Mouse (Mus musculus) lung, postnatal 0 days (tissue): Measurements from ENCODE around the gene Ptdss2. TPM values are rescaled to one million over a fixed set of nuclear protein-coding genes. Genes with fewer than 3 reads are reported as not detected.

ENCODE experiments used
- ATAC-seq: fragments of 200-750 bp; cut with Nextera tagmentation; 2 replicates; pipeline ENCODE4 v1.8.0; 2017; ENCODE audit warnings: moderate library complexity
- DNase-seq: peaks from one replicate; pipeline ENCODE4 v3.0.0-alpha.2; 2016; ENCODE audit warnings: low spot score
- H3K27ac ChIP-seq: fragments of 300-500 bp; sonication (generic); 2 replicates; pipeline ENCODE4 v1.5.1; 2014; ENCODE audit warnings: antibody characterized with exemption, mild to moderate bottlenecking, low read length, mixed read lengths
- H3K27me3 ChIP-seq: fragments of 300-500 bp; sonication (generic); replicated peaks from 2 replicates; pipeline ENCODE4 v1.6.1; 2014; ENCODE audit warnings: low read length, mixed read lengths; ENCODE audit not compliant: insufficient read depth
- H3K36me3 ChIP-seq: fragments of 300-500 bp; sonication (generic); 2 replicates; pipeline ENCODE4 v1.6.1; 2014; ENCODE audit warnings: low read length, mixed read lengths; ENCODE audit not compliant: insufficient read depth
- H3K4me1 ChIP-seq: fragments of 300-500 bp; sonication (generic); 2 replicates; pipeline ENCODE4 v1.6.1; 2014; ENCODE audit warnings: antibody characterized with exemption, low read depth, low read length, mixed read lengths; ENCODE audit not compliant: insufficient read depth
- H3K4me2 ChIP-seq: fragments of 300-500 bp; sonication (generic); replicated peaks from 2 replicates; pipeline ENCODE4 v1.6.1; 2014; ENCODE audit warnings: low read depth, mild to moderate bottlenecking, low read length, moderate library complexity, mixed read lengths
- H3K4me3 ChIP-seq: fragments of 300-500 bp; sonication (generic); 2 replicates; pipeline ENCODE4 v1.5.1; 2014; ENCODE audit warnings: low read depth, low read length
- H3K9ac ChIP-seq: fragments of 300-500 bp; sonication (generic); replicated peaks from 2 replicates; pipeline ENCODE4 v1.6.1; 2014; ENCODE audit warnings: low read depth, mild to moderate bottlenecking
- H3K9me3 ChIP-seq: fragments of 300-500 bp; sonication (generic); 2 replicates; pipeline ENCODE4 v1.6.1; 2016; ENCODE audit warnings: low read length, mixed read lengths
- CTCF ChIP-seq: IDR thresholded peaks from 2 replicates; pipeline ENCODE4 v1.5.1; 2016; ENCODE audit warnings: antibody characterized with exemption, mild to moderate bottlenecking
- EP300 ChIP-seq: IDR thresholded peaks from 2 replicates; pipeline ENCODE4 v1.6.1; 2016; ENCODE audit warnings: antibody characterized with exemption, mild to moderate bottlenecking, control low read depth
- WGBS: fragments of 180-500 bp; shearing (Covaris S2); extraction: QIAGEN DNeasy Blood & Tissue Kit; methylation state at CpG from one replicate; pipeline ENCODE4 v1.1.7; 2014; 5-methylcytosine and 5-hydroxymethylcytosine counted together
- polyA plus RNA-seq: library from polyadenylated mRNA; unstranded; fragments of >200 nt; fragmentation: Nextera tagmentation; extraction: Ambion mirVana; gene quantifications from 2 replicates; pipeline ENCODE4 v1.2.1, GENCODE M21; 2015

Ptdss2 gene
- polyA plus RNA-seq, 1 experiment from 2014 or later = 39.1 TPM

- H3K4me1 ChIP-seq = peaks cover 2% of the 10 kb centered on the region; the same call in 1 of the 2 replicates
- no peak overlapping the region for H3K9ac ChIP-seq
- H3K4me3 ChIP-seq = no peak overlapping the region
- TF ChIP-seq CTCF (no peak), EP300 (no peak)
- no peaks in the 10 kb centered on the region for H3K9me3 ChIP-seq
- DNase-seq (no peak), ATAC-seq (no peak)
- 0 out of 2 replicates have a peak overlapping the region, but pooled peaks have one; percentile 6 for H3K4me2 ChIP-seq
- H3K27ac ChIP-seq = no peak overlapping the region
- no peaks in the 10 kb centered on the region for H3K36me3 ChIP-seq
- WGBS = 12% methylated on average over 18 of the region's 18 CpGs
- peaks cover 5% of the 10 kb centered on the region; the same call in 1 of the 2 replicates for H3K27me3 ChIP-seq
Observed at GRCm38 (mm10) chr7:141088473-141088872, 33.7 kb upstream of the Ptdss2 start.

DNA sequence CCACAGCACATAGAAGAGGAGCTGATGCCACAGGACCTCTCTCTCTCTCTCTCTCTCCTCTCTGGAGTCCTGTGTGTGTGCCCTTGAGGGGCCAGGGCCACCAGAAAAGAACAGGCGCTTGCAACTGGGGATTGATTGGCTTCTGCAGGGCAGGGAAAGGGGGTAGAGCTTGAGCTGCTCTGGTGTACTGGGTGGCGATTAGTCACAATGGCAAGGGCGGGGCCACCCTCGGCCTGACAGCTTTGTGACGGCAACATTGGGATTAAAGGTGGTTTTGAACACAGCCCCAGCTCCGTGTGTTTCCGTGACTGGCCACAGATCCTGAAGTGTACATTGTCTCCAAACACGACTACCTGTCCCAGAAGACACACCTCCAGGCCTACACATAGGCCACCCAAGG is 32.0 kb upstream of the Ptdss2 start:
- no peak overlapping the region for H3K4me3 ChIP-seq
- no peak overlapping the region for H3K9ac ChIP-seq
- TF ChIP-seq EP300 (no peak), CTCF (no peak)
- DNase-seq = no peak
- peaks cover 5% of the 10 kb centered on the region; the same call in 1 of the 2 replicates for H3K27me3 ChIP-seq
- H3K9me3 ChIP-seq = no peaks in the 10 kb centered on the region
- H3K4me2 ChIP-seq = no peak overlapping the region
- H3K36me3 ChIP-seq = no peaks in the 10 kb centered on the region
- no peak overlapping the region for H3K27ac ChIP-seq
- no peak for ATAC-seq
- WGBS = 73% methylated on average over 8 of the region's 8 CpGs
- H3K4me1 ChIP-seq = peaks cover 2% of the 10 kb centered on the region; the same call in 1 of the 2 replicates

- TF ChIP-seq CTCF (peak; percentile 78), EP300 (no peak)
- Histone ChIP-seq H3K27ac (no peak overlapping the region), H3K9me3 (no peaks in the 10 kb centered on the region), H3K36me3 (no peaks in the 10 kb centered on the region), H3K4me1 (peaks cover 2% of the 10 kb centered on the region; the same call in 1 of the 2 replicates), H3K9ac (no peak overlapping the region), H3K4me3 (no peak overlapping the region), H3K27me3 (peaks cover 5% of the 10 kb centered on the region; the same call in 1 of the 2 replicates), H3K4me2 (peak overlapping the region; percentile 36)
- DNase-seq (peak; percentile 94), ATAC-seq (peak; percentile 93)
- 6% methylated on average over 37 of the region's 37 CpGs for WGBS
Observed at GRCm38 (mm10) chr7:141092051-141092735, 30.0 kb upstream of the Ptdss2 start.

GRCm38 (mm10) chr7:141093950-141094349 is 28.2 kb upstream of the Ptdss2 start:
- TF ChIP-seq EP300 = no peak
- no peak for TF ChIP-seq CTCF
- Histone ChIP-seq H3K9me3 (no peaks in the 10 kb centered on the region), H3K4me1 (peaks cover 2% of the 10 kb centered on the region; the same call in 1 of the 2 replicates), H3K36me3 (no peaks in the 10 kb centered on the region), H3K9ac (no peak overlapping the region), H3K4me3 (no peak overlapping the region), H3K27me3 (peaks cover 5% of the 10 kb centered on the region; the same call in 1 of the 2 replicates), H3K27ac (no peak overlapping the region), H3K4me2 (no peak overlapping the region)
- DNase-seq (no peak), ATAC-seq (no peak)
- 81% methylated on average over 6 of the region's 6 CpGs for WGBS

DNA sequence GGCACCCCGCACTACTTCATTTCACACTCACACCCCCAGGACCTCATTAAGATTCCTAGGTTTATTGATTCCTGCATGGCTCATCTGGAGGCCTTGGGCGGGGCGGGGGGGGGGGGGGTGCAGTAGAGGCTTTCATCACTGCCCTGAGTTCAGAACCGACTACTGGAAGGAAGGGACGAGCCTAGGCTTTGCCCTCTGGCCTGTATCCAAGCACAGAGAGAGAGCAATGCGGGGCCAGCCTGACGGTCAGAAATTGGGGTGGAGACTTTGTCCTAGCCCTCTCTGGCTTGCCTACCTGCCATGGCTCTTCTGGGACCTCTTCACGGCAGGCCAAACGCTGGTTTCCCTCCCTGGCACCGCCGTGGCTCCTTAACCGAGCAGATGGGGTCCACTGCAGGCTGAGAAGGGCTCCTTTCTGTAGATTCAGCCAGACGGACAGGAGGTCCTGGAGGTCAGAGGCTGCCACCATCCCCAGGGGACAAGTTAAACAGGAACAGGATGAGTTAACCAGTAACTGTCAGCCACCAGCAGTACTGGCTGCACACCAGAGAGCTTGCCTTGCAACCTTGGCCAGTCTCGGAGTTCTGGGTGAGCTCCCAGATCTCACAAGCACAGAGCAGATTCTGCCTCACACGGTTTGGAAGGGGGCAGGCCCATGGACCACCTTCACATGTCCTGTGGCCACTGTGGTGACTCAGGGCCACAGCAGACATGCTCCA is 27.5 kb upstream of the Ptdss2 start:
- H3K4me2 ChIP-seq = no peak overlapping the region
- ATAC-seq = no peak
- no peaks in the 10 kb centered on the region for H3K9me3 ChIP-seq
- no peaks in the 10 kb centered on the region for H3K27me3 ChIP-seq
- H3K4me3 ChIP-seq = no peak overlapping the region
- TF ChIP-seq EP300 (no peak), CTCF (no peak)
- no peaks in the 10 kb centered on the region for H3K36me3 ChIP-seq
- peaks cover 2% of the 10 kb centered on the region; the same call in 1 of the 2 replicates for H3K4me1 ChIP-seq
- no peak overlapping the region for H3K27ac ChIP-seq
- H3K9ac ChIP-seq = no peak overlapping the region
- WGBS = 61% methylated on average over 15 of the region's 15 CpGs
- DNase-seq = no peak

- ATAC-seq (no peak), DNase-seq (no peak)
- Histone ChIP-seq H3K36me3 (no peaks in the 10 kb centered on the region), H3K4me3 (no peak overlapping the region), H3K4me1 (peaks cover 2% of the 10 kb centered on the region; the same call in 1 of the 2 replicates), H3K27ac (no peak overlapping the region), H3K27me3 (no peaks in the 10 kb centered on the region), H3K9ac (no peak overlapping the region), H3K4me2 (peak overlapping the region; percentile 34), H3K9me3 (no peaks in the 10 kb centered on the region)
- 71% methylated on average over 6 of the region's 6 CpGs for WGBS
- TF ChIP-seq CTCF (no peak), EP300 (no peak)
Observed at GRCm38 (mm10) chr7:141096021-141096420, 26.2 kb upstream of the Ptdss2 start.
